Mouse (Mus musculus) C2C12 (cell line): ENCODE results near the gene Cyb561d2. TPM values are rescaled to one million over a fixed set of nuclear protein-coding genes. Genes with fewer than 3 reads are reported as not detected.
"Not testable (repeated sequence)": the region's sequence is repeated elsewhere in the genome, so short reads cannot be mapped to it uniquely, and the experiment has no call there.

Experiments used
- H3K27me3 ChIP-seq: one replicate; pipeline ENCODE4 v1.6.1; 2011; ENCODE audit not compliant: control insufficient read depth, insufficient read depth, insufficient read length
- H3K36me3 ChIP-seq: one replicate; pipeline ENCODE4 v1.6.1; 2011; ENCODE audit not compliant: control insufficient read depth, insufficient read depth
- H3K4me3 ChIP-seq: one replicate; pipeline ENCODE4 v1.5.1; 2011; ENCODE audit warnings: mild to moderate bottlenecking, control low read depth; ENCODE audit not compliant: poor library complexity, insufficient read depth, severe bottlenecking
- H3K79me2 ChIP-seq: one replicate; pipeline ENCODE4 v1.6.1; 2011; ENCODE audit not compliant: control insufficient read depth, insufficient read depth
- H3K79me3 ChIP-seq: one replicate; pipeline ENCODE4 v1.6.1; 2011; ENCODE audit warnings: low read depth, control low read depth
- H3ac ChIP-seq: one replicate; pipeline ENCODE3; 2011; ENCODE audit warnings: low read depth; ENCODE audit not compliant: control insufficient read depth, insufficient read length
- CEBPB ChIP-seq: IDR thresholded peaks from one replicate; pipeline ENCODE4 v1.6.1; 2011; ENCODE audit warnings: low read depth, mild to moderate bottlenecking, control low read depth, moderate library complexity
- CTCF ChIP-seq: IDR thresholded peaks from one replicate; pipeline ENCODE4 v1.5.1; 2011; ENCODE audit not compliant: control insufficient read depth, insufficient read depth, insufficient read length
- FOSL1 ChIP-seq: IDR thresholded peaks from one replicate; pipeline ENCODE4 v1.8.0; 2011; ENCODE audit warnings: mild to moderate bottlenecking, low read length; ENCODE audit not compliant: poor library complexity, insufficient read depth, severe bottlenecking
- MAX ChIP-seq: IDR thresholded peaks from one replicate; pipeline ENCODE4 v1.6.1; 2011; ENCODE audit warnings: mild to moderate bottlenecking, control low read depth
- MYOD1 ChIP-seq: IDR thresholded peaks from one replicate; pipeline ENCODE4 v1.6.1; 2011; ENCODE audit warnings: low read depth; ENCODE audit not compliant: control insufficient read depth, insufficient read length
- MYOG ChIP-seq: IDR thresholded peaks from one replicate; pipeline ENCODE4 v1.6.1; 2011; ENCODE audit not compliant: control insufficient read depth, insufficient read length; ENCODE audit errors: extremely low read depth
- USF1 ChIP-seq: IDR thresholded peaks from one replicate; pipeline ENCODE4 v1.6.1; 2011; ENCODE audit warnings: low read depth, mild to moderate bottlenecking, control low read depth, moderate library complexity
- polyA plus RNA-seq: library from polyadenylated mRNA; unstranded; fragments of >200 nt; fragmentation: generic; extraction: Trizol; gene quantifications from one replicate; pipeline ENCODE4 v1.2.1, GENCODE M21; 2012; ENCODE audit warnings: missing spikeins

The Cyb561d2 gene
- polyA plus RNA-seq, 1 experiment: 23.7 TPM

- H3K36me3 ChIP-seq: peaks cover 16% of the 10 kb centered on the region
- H3K79me2 ChIP-seq: peaks cover 26% of the 10 kb centered on the region
- peak overlapping the region; percentile 78 for H3ac ChIP-seq
- H3K27me3 ChIP-seq: no peaks in the 10 kb centered on the region
- TF ChIP-seq MAX (peak; percentile 3), MYOD1 (no peak)
- H3K79me3 ChIP-seq: peaks cover 12% of the 10 kb centered on the region
- peak overlapping the region; percentile 66 for H3K4me3 ChIP-seq
These were observed 27.3 kb upstream of the Cyb561d2 start for GRCm38 (mm10) chr9:107569270-107569669.

GRCm38 (mm10) chr9:107568331-107569261 lies 26.6 kb upstream of the Cyb561d2 start:
- Histone ChIP-seq H3K79me3 (peaks cover 12% of the 10 kb centered on the region), H3K4me3 (peak overlapping the region; percentile 66), H3K36me3 (peaks cover 16% of the 10 kb centered on the region), H3K79me2 (peaks cover 26% of the 10 kb centered on the region), H3ac (peak overlapping the region; percentile 78), H3K27me3 (no peaks in the 10 kb centered on the region)
- TF ChIP-seq USF1 (no peak), MYOD1 (no peak), MAX (no peak), FOSL1 (no peak), MYOG (no peak), CTCF (no peak), CEBPB (no peak)

GRCm38 (mm10) chr9:107567702-107568319 lies 25.8 kb upstream of the Cyb561d2 start, which contains the start of gene Hyal2:
Gene Hyal2 (plus strand): TSS chr9:107567945.
- Histone ChIP-seq H3K36me3 (peaks cover 13% of the 10 kb centered on the region), H3K27me3 (no peaks in the 10 kb centered on the region), H3K79me2 (peaks cover 26% of the 10 kb centered on the region), H3K79me3 (peaks cover 12% of the 10 kb centered on the region), H3ac (peak within 1 kb of the TSS; percentile 78), H3K4me3 (peak within 1 kb of the TSS; percentile 66)
- no peak for TF ChIP-seq MYOD1
- TF ChIP-seq USF1: no peak
- TF ChIP-seq CTCF: no peak
- TF ChIP-seq FOSL1: no peak
- TF ChIP-seq CEBPB: no peak
- no peak for TF ChIP-seq MYOG
- no peak for TF ChIP-seq MAX

- peaks cover 13% of the 10 kb centered on the region for H3K36me3 ChIP-seq
- peaks cover 26% of the 10 kb centered on the region for H3K79me2 ChIP-seq
- no peak overlapping the region for H3ac ChIP-seq
- TF ChIP-seq FOSL1: no peak
- TF ChIP-seq MYOD1: no peak
- no peaks in the 10 kb centered on the region for H3K27me3 ChIP-seq
- peaks cover 11% of the 10 kb centered on the region for H3K79me3 ChIP-seq
- no peak overlapping the region for H3K4me3 ChIP-seq
These were observed 24.9 kb upstream of the Cyb561d2 start for GRCm38 (mm10) chr9:107566855-107567254.

- Histone ChIP-seq H3K79me2 (peaks cover 20% of the 10 kb centered on the region), H3ac (no peak overlapping the region), H3K79me3 (peaks cover 10% of the 10 kb centered on the region), H3K4me3 (no peak overlapping the region), H3K36me3 (peaks cover 19% of the 10 kb centered on the region), H3K27me3 (no peaks in the 10 kb centered on the region)
- TF ChIP-seq MYOD1 (no peak), CEBPB (no peak), USF1 (no peak), MYOG (no peak), CTCF (peak; percentile 24), FOSL1 (no peak), MAX (no peak)
These were observed 24.2 kb upstream of the Cyb561d2 start for GRCm38 (mm10) chr9:107566041-107566709.

- H3K36me3 ChIP-seq: peaks cover 25% of the 10 kb centered on the region
- H3K27me3 ChIP-seq, H3ac ChIP-seq: not testable (repeated sequence)
These were observed 23.6 kb upstream of the Cyb561d2 start for GRCm38 (mm10) chr9:107565556-107565955.

More at GRCm38 (mm10) chr9:107565556-107565955, 23.6 kb upstream of the Cyb561d2 start:
- H3K79me3 ChIP-seq, H3K4me3 ChIP-seq: not testable (repeated sequence)
- H3K79me2 ChIP-seq: peaks cover 14% of the 10 kb centered on the region
